Mouse (Mus musculus) retina, postnatal 1 day (tissue): ENCODE results near the gene Tmem151b.

Experiments used
- DNase-seq: peaks from one replicate; pipeline ENCODE4 v3.0.0-alpha.2; 2012

Tmem151b gene

DNA sequence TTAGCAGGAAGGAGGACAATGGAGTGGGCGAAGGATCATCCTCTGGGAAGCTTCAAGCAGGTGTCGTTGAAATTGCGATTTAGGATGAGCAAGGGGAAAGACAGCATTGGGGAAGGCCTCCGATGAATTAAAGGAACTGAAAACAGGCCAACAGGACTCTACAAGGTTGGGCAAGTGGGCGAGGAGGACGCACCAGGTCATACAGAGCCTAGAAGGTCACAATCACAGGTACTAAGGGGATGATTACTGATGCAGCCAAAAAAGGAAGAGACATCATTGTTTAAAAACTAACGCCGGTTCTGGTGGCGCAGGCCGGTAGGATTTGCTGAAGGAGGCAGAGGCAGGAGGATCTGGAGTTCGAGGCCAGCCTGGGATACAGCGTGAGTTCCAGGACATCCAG is 13.7 kb upstream of the Tmem151b start:
- DNase-seq = no peak

DNA sequence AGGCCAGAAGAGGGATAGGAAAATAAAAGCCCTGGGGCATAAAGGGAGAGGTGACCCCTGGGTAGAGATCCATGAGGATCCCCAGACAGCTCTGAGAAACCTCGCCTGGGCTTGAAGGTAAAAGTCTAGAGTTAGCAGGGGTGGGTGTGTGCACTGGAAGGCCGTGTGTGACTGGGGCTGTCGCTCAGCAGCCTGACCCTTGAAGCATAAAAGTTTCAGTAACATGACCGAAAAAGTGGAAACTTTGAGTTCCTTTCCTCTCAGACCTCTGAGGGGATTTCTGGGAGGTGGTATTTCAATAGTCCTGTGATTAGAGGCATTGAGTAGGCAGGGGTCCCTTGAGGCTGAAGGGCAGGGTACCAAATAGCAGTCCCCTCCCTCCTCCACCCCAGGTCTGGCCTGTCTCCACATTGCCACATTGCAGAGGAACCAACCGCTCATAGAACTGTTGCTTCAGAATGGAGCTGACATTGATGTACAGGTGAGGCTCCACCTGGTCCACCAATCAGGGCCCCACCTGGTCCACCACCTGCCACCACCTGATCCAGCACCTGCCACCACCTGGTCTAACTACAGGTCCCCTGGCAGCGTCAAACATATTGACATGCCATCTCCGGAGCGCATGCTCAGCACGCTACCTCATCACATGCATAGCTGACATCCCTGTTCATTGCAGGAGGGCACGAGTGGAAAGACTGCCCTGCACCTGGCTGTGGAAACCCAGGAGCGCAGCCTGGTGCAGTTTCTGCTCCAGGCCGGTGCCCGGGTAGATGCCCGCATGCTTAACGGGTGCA is 10.5 kb upstream of the Tmem151b start:
- DNase-seq = no peak

DNA sequence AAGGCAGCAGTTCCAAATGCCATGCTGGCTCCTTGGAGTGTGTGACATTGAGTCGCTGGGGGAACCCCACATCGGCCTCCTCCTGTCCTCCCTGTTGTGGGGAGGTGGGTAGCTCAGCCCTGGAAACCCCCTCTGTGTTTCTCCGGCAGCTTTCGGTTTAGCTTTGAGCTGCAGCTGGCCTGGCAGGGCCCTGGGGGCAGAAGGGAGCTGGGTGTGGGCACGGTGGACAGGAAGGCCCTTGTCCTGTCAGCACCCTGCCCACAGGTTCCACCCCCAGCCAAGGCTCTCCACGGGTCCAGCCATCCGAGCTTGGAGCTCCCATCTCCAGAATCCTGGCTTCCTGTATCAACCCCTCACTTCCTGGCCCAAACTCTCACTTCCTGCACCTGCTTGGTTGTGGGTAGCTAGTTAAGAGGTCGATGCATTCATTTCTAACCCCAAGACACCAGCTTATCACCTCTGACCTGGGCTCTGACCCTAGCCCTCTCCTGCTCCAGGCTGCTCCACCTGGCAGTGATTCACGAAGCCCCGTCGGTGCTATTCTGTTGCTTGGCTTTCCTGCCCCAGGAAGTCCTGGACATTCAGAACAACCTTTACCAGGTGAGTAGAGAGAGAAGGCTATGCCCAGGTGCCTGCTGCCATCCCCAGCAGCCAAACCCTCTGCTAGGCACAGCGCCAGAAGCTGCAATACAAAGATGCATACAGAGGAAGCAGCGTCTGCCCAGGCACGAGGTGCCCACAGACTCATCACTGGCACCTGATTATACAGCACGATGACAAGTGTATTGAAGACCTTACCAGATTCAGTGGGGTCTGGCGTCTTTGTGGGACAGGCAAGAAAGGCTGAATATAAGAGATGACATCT is 8.8 kb upstream of the Tmem151b start:
- no peak for DNase-seq

DNA sequence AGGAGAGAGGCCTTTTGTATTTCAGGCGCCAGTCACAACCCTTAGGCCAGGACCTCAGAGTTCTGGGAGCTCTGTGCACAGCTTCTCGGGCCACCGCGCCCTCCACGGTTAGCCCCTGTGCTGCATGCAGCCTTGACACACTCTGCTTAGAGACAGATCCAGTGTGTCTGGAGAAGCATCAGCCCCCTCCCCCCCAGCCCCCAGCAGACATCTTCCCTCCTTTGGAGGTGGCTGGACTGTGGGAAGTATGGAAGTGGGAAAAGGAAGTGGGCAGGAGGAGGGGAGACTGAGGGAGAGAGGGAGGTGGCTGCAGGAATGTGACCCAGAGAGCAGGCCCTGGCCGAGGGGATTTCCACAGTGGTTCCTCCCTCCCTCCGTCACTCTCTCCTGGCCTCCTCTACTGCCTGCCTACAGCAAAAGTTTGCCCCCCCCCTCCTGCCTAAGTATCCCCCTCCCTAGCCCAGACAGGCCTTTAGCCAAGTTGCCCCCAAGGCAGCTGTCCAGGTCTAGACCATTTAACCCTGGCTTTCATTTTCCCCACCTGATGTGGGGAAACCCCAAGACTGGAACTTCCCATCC is 7.9 kb upstream of the Tmem151b start:
- DNase-seq = no peak

DNA sequence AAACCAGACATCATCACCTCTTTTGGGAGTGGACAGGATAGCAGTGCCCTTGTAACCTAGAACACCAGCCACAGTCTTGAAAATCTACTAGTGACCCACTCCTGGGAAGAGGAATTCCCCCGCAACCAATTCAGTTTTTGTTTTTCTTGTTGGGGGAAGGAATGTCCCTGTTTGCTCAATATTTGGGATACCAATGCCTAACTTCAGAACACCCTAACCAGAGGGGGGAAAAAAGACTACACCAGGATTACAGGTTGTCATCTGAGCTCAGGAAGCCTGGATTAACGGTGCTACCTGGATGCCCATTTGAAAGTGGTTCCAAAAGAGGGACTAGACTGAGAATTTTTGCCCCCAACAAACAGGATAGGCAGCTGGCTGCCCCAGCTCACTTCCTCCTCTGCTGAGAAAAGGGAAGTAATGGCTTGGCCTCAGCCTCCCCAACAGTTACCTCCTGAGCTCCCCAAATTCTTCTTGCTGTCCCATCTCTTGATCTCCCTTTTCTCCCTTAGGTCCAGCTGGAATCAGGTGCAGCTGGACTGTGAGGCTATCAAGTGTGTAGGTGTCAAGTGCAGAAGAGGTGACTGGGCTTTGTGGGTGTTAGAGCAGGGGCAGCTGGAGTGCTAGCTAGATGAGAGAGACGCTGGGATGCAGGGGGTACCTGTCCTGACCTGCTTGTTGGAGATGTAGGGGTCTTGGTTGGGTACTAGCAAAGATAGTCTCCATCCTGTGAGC is 7.2 kb upstream of the Tmem151b start:
- DNase-seq = no peak

DNA sequence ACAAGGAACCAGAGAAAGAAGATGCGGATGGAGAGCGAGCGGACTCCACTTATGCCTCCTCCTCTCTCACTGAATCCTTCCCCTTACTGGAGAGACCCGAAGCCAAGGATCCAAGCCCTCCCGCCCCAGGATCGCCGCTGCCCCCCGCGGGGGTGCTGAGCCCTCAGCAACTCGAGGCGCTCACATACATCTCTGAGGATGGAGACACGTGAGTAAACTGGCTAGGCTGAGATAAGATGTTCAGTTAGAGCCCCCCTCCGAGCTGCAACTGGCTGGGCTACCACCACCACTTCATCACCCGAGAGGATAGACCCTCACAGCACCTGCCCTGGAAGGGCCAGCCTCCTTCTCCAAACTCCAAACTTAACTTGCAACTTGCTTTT is 6.6 kb upstream of the Tmem151b start:
- no peak for DNase-seq

DNA sequence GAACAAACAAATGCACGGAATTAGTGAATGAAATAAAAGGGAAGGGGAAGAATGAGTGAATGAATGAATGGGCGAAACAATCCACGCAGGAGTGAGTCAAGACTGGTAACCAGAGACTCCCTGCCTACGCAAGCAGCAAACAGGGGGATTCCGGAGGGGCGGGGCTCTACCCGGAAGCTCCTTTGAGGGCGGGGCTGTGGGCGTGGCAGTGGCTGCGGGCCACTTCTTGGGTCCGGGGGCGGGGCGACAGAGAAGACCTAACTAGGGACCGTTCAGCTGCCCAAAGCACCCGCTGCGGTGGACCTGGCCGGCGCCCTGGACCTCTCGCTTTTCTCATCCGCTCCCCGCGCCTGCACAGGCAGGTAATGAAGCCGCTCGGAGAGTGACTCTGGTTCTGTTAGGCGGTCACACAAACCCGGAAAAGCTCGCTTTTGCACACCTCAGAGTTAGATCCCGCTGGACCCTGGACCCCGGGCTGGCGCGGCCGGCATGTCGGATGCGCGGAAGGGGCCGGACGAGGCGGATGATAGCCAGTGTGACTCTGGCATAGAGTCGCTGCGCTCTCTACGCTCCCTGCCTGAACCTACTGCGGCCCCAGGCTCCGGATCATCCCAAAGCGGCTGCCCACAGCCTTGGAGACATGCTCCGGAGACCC is 6.1 kb upstream of the Tmem151b start, which contains the start of gene Nfkbie:
Gene Nfkbie (plus strand): TSS at position 252 of the 655 bp plus-strand sequence.
- DNase-seq = peak; percentile 95

DNA sequence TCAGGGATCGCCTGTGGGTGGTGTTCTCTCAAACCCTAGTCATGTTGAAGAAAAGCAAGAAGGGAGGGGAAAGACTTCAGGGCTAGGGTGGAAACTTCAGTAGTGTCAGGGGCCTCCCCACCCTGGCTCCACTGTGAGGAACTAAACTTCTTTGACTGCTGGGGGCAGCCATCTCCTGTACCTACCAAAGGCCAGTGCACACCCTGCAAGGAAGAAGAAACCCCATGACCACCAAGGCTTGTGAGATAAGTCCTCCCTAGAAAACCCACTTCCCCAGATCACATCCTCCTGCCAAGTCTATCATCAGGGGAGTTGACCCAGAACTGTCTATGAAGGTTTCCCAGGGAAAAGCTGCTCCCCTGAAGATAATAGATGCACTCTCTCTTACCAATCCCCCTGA is 4.9 kb upstream of the Tmem151b start:
- DNase-seq = no peak

DNA sequence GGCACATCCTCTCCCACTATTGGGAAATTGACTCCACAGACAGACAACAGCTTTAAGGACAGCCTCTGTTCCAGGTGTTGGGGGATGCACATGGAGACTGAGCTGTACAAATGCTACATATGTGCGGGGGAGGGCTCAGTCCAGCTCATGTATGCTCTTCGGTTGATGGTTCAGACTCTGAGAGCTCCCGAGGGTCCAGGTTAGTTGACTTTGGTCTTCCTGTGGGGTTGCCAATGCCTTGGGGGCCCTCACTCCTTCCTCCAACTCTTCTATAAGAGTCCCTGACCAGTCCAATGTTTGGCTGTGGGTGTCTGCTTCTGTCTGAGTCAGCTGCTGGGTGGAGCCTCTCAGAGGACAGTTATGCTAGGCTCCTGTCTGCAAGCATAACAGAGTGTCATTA is 3.6 kb upstream of the Tmem151b start:
- DNase-seq = no peak

DNA sequence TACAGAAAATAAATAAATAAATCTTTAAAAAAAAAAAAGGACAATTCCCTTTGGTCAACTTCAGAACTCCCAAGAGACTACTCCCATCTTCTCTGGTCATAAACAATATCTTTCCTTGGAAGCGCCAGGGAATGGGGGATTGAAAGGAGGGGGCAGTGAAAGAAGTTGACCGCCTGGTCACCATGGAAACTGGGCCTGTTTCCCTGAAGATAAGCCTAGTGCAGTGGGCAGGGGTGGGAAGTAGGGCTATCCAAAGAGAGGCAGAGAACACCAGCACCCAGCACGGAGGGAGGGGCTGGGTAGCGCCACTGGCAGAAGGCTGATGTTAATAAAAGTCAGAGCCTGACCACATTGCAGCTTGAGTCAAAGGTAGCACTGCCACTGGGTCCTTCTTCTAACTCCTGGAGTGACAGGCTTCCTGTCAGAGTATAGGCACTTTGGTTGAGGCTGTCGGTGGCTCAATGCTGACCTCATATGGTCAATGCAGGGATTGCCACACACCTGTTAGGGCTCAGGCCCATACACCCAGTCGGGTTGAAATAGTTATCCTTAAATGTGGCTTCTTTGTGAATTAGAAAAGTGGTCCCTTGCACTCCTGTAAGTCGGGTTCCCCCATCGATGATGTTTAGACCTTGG is 2.5 kb upstream of the Tmem151b start:
- peak; percentile 82 for DNase-seq

DNA sequence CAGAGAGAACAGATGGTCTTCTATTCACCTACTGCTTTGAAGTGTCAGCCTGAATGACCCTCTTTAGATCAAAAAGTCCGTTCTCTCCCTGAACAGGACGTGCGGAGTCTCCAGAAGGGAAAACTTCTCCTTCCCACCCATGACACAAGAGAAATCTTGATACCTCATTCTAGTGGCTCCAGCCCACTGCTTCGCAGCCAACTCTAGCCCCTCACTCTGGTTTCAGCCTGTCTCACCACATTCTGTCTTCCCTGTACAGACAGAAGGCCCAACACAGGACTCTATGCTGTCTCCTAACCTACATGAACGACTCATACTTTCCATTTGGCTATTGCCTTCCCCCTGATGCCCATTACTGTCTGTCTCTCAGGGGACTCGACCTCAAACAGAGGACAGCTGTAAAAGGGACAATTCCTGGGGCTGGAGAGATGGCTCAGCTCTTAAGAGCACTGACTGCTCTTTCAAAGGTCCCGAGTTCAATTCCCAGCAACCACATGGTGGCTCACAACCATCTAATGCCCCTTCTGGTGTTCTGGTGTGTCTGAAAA is 1.8 kb upstream of the Tmem151b start:
- DNase-seq = no peak

DNA sequence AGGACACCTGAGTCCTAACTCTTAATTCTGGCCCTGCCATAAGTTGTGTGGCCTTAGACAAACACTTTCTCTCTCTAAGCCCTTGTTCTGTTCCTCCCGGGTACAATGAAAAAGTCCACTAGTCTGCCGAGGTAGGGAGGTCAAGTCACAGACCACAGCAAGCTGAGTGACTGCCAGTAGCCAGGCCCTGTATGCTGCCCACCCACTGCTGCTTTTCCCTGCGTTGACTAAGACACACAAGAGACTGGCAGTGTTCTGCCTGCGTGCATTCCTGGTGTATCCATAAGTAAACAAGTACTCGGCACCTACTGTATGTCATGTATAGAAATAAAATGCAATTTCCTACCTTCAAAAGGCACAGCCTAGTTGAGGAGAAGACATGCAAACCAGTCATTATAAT is 776 bp upstream of the Tmem151b start:
- DNase-seq = no peak

DNA sequence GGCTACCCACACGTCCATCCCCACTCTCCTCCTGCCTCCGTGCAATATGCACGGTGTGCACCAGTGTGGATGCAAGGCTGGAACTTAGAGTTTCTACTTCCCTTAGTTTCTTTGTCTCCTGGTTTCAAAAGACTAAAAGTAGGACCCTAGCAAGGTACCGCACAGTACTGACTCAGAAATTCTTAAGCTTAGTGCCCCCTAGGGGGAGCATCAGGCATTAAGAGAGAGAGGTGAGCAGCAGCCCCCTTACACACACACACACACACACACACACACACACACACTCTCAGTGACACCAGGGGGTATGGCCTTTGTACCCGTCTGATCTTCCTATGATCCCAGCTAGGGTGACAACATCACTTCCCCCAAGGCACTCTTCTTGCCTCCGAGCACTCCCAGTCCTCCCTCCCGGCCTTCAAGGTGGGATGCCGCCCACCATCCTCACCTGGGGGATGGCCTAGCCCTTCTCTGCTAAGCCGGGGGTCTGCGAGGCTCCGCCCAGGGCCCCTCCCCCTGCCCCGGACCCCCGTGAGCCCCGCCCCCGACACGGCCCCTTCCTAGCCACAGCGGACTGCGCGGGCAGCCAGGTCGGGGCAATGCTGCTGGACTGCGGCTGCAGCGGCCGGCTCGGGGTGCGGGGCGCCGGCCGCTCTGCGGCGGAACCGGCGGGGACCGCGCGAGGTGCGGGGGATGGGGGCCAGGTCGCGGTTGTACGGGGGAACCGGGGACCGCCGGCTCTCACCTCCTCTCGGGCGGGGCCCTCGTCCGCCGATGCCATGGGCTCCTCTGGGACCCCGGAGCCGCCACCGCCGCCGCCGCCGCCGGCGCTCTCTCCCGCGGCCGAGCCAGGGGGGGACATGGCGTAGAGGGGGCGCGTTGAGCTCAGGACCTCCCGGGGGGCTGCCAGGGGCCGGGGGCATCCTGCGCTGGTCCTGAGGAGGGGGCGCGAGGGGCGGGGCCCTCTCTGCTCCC is 650 bp downstream of the Tmem151b start:
- peak; percentile 80 for DNase-seq

DNA sequence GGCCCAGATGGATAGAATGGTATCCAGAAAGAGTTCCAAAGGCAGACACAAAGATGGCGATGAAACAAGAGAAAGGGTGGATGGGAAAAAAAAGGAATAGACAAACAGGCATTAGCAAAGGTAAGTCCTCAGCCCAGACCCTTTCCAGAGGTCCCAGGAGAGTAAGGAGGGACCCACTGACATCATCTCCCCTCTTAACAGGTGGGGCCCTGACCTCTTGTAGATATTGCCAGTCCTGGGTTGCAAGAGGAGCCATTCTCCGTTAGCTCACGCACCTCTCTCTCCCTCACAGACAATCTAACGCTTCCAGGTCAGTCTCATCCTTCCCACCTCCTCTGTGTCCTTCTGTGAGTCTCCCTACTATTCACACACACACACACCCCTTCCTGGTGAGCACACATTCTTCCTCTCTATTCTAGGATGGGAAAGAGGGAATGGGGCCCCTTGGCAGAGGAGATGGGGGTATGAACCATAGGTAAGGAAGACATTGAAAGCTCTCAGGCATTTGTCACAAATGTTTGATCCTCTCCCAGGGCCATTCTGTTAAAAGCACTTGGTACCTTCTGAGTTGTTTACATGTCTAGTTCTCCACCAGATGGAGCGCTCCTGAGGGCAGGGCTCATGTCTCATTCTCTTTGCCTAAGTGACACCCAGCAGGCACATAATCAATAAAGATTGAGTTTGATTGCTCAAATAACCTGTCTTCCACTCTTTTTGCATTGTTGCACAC is 1.9 kb downstream of the Tmem151b start:
- DNase-seq = no peak

DNA sequence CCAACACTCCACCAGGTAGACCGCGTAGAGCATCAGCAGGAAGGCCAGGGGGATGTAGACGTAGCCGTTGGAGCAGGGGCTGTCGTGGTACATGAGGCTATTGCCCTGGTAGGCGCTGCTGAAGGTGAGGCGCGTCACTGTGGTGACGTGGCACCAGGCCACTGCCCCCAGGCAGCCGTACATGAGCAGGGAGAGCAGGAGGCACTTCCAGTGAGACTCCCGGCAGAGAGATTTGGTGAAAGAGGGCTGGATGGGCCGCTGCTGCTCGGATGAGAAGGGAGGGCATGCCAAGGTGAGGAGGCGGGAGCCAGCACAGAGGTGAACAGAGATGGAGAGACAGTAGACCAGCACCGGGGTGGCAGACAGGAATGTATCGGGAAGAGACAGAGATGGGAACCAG is 2.5 kb downstream of the Tmem151b start:
- DNase-seq = no peak

DNA sequence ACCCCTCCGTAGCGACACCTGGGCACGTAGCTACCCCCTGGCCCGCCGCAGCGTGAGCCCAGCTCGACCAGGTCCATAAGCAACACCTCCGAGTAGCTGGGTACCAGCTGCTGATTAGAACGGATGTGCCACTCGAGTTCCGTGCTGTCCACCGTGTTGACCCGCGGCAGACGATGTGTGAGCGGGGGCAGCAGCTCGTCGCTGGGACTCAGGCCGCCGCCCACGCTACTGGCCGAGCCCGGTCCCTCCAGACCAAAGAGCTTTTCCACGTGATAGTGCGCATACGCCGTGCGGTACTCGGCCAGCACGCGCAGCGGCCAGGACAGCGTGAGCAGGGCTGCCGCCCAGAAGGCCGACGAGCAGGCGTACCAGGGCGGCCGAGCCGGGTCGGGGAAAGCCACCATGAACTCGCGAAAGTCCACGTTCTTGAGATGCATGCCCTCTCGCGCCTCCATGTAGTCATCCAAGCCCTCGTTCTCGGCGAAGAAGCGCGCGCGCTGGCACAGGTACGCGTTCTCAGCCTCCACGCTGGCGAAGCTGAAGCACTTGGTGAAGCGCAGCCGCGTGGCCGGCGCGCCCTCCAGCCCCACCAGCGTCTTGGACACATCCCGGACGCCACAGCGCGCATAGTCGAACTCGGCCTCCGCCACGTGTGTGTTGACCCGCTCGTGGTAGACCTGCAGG is 4.1 kb downstream of the Tmem151b start:
- peak; percentile 51 for DNase-seq

DNA sequence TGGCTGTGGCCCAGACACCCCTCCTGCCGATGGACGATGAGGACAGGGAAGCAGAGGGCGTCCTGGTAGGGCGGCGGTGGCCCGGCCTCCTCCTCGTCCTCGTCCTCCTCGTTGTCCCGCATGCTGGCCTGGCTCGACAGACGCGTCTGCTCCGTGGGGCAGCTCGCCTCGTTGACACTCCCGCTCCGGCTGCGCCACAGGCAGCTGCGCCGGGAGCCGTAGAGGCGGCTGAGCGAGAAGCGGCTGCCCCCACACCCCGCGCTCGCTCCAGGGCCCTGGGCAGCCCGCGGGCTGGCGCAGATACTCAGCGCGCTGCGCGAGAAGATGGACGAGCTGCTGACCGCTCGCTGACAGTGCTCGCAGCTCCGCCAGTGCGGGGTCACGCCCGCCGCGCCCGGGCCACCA is 4.6 kb downstream of the Tmem151b start:
- DNase-seq = peak; percentile 62

DNA sequence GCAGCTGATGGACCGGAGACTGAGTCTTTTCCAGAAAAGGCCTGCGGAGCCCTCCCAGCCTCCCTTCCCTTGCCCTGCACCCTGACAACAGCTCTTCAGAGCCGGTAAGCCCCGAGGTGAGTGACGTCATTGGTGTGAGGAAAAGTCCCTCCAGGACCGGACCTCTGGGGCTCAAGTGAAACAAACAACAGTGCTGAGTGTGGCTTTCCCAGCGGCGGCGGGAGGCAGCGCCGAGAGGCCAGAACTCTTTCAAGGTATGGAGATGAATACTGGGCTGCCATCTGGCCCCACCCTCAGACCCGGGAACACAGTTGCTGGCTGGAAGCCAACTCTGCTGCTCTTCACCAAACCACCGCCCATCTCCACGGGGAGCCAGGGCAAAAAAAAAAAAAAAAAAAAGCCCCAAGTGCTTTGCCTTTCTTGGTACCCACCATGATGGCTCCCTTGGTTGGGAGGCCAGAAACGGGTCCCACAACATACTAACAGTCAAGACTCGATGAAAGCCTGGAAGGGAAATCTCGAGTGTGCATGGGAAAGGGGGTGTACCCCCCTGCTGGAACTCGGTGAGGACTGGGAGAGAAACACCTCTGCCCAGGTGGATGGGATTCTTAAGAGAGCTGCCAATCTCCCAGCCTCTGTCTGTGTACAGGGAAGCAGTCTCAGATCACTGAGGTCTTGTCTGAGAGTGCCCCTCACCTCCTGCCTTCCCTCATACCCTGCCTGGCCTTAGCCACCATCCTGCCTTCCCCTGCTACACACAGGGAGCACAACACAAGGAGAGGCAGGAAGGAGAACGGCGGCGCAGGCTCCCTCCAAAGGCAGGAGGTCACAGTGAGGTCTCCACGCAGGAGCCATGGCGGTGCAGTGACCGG is 5.2 kb downstream of the Tmem151b start:
- DNase-seq = peak; percentile 73
